Mouse (Mus musculus): ENCODE measurements around the gene Gpr182.

DNA sequence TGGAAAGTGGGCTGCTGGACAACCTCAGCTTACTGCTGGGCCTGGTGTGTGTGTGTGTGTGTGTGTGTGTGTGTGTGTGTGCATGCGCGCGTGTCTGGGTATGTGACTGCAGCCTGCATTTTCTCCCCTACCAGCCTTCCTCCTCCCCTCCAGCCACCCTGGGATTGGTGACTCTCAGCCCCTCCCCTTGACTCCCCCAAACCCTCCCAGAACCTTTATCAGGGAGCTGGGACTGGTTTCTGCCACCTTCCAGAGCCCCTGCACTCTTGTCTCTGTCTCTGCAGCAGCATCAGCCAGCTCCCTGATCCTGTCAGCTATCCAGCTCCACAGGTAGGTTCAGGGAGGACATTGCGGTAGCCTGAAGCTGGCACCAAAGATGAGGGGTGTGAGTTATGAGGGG, 26.4 kb downstream of the Gpr182 start:
- no peak for TF ChIP-seq CTCF (IDR thresholded peaks at IDR 0.05; ENCODE audit: extremely low read depth, insufficient read depth, insufficient read length, insufficient replicate concordance)
- TF ChIP-seq POLR2A (IDR thresholded peaks at IDR 0.05; ENCODE audit: low read depth, low read length): no peak
